Mouse (Mus musculus): ENCODE results near the gene Dpf2. TPM values are rescaled to one million over a fixed set of nuclear protein-coding genes. Genes with fewer than 3 reads are reported as not detected.
A peak's percentile ranks its signal among the peaks of the same experiment; 100 is the strongest.

Gene Dpf2
- total and polyA plus RNA-seq, 3 experiments: 68.8 to 196 (median 126) TPM

DNA sequence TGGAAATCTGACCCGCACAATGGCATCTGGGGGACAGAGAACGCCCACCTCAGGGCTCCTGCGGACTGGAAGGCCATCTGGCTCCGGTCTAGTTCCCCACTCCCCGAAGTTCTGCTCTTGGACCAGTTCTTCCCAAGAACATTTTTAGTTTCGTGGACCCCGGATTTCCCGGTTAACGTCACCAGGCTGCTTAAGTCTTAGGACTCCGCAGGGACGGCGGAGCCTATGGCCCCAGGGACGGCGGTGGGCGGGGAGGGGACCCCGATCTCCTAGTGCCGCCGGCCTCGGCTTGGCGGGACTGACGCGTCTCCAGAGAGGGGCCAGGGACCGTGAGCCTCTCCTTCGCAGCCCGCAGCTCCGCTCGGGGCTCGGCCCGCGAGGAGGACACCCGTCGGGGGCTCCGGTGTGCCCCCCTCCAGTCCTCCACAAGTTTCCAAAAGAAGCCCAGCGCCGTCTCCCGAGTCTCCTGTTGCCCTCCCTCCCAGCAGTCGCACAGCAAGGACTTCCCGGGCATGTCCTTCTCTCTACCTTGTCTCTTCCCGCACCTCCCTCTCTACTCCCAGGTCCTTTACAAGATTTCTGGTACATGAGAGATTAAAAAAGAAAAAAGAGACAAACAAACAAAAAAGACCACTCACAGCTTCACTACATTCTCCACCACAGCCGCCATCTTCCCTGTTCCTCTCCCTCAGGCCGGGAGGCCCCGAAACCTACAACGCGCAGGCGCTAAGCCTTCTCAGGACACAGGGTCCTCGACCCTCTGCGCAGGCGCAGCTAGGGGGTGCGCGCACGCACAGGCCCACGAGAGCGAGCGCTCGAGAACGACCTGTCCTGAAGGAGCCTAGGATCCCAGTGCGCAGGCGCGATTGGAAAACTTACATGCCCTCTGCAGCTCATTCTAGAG, 455 bp downstream of the Dpf2 start:
- H3K27me3 ChIP-seq (ENCODE audit: insufficient read depth, low read length): no peaks in the 10 kb centered on the region
- ATAC-seq (ENCODE audit: extremely low read depth, insufficient number of reproducible peaks, low FRiP score, poor library complexity, severe bottlenecking) (peak; percentile 76), DNase-seq (ENCODE audit: low spot score) (peak; percentile 98)
- no peaks in the 10 kb centered on the region for H3K9me3 ChIP-seq (replicated peaks)
- TF ChIP-seq GATA2 (IDR thresholded peaks at IDR 0.05; ENCODE audit: borderline replicate concordance, low read depth, low read length) (no peak), CTCF (IDR thresholded peaks at IDR 0.05; ENCODE audit: low read depth, low read length) (no peak), GATA1 (IDR thresholded peaks at IDR 0.05; ENCODE audit: borderline replicate concordance, low read length) (no peak), POLR2AphosphoS5 (IDR thresholded peaks at IDR 0.05; ENCODE audit: insufficient replicate concordance, low read depth, low read length) (no peak), TAL1 (conservative IDR thresholded peaks at IDR 0.05; ENCODE audit: low read depth, low read length) (no peak)
- peaks cover 70% of the 10 kb centered on the region for H3K4me1 ChIP-seq (ENCODE audit: insufficient read depth, low read depth, low read length)
- H3K36me3 ChIP-seq (replicated peaks): peaks cover 56% of the 10 kb centered on the region
- peak overlapping the region; percentile 94 for H3K4me3 ChIP-seq (ENCODE audit: low read depth, low read length)

DNA sequence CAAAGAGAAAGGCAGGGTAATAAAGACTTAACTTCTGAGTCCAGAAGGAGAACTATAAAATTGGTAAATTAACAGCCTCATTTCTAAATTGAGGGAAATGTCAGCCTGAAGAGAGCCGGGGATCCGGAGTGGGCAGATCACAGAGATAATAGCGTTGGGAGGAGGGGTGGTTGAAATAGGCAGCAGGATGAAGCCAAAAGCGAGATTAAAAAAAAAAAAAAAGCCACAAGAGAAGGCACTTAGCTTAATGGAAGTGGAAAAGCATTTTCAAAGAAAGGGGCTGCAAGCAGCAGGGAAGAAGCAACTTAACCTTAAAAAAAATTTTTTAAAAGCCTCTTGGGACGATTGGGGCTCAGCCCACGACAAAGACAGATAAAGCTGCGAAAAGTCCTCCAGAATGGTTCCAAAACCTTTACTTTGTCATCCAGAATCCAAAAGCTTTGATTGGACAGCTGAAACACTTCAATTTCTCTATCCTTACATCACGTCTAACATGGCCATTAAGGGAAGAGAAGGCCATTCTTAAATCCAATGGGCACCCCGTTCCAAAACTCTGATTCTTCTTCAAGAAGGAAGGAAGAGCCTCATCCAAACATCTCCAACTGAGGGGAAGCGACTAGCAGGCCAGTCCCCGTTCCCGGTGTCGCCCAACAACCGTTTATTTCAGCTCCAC, 1.2 kb downstream of the Dpf2 start:
- H3K4me3 ChIP-seq (ENCODE audit: low read depth, low read length): peak overlapping the region; percentile 94
- no peak for TF ChIP-seq TAL1 (conservative IDR thresholded peaks at IDR 0.05; ENCODE audit: low read depth, low read length)
- no peak for TF ChIP-seq POLR2AphosphoS5 (IDR thresholded peaks at IDR 0.05; ENCODE audit: insufficient replicate concordance, low read depth, low read length)
- TF ChIP-seq GATA2 (IDR thresholded peaks at IDR 0.05; ENCODE audit: borderline replicate concordance, low read depth, low read length): no peak
- no peak for TF ChIP-seq CTCF (IDR thresholded peaks at IDR 0.05; ENCODE audit: low read depth, low read length)
- no peak for TF ChIP-seq GATA1 (IDR thresholded peaks at IDR 0.05; ENCODE audit: borderline replicate concordance, low read length)
- H3K36me3 ChIP-seq (replicated peaks): peaks cover 57% of the 10 kb centered on the region
- peaks cover 67% of the 10 kb centered on the region for H3K4me1 ChIP-seq (ENCODE audit: insufficient read depth, low read depth, low read length)
- ATAC-seq (ENCODE audit: extremely low read depth, insufficient number of reproducible peaks, low FRiP score, poor library complexity, severe bottlenecking) (no peak), DNase-seq (ENCODE audit: low spot score) (no peak)
- no peaks in the 10 kb centered on the region for H3K9me3 ChIP-seq (replicated peaks)
- H3K27me3 ChIP-seq (ENCODE audit: insufficient read depth, low read length): no peaks in the 10 kb centered on the region

DNA sequence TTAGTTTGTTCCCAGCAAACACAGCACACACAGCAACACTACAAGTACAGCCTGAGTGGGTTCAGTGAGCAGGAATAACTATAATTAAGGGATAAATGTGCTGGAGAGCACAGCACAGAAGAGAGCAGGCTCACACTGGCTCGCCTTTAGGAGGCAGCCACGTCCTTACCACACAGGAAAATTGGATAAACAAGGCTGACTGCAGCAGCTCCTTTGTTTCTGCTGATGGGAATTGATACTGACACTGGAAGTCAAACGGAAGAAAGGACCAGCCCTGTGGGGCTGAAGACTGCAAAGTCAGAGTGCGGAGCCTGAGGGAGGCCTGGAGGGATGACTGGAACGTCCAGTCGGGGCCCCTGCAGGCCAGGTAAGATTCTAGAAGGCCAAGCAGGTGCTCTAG, 2.6 kb downstream of the Dpf2 start:
- H3K4me3 ChIP-seq (ENCODE audit: low read depth, low read length): peak overlapping the region; percentile 52; the same call in 1 of the 2 replicates
- ATAC-seq (ENCODE audit: extremely low read depth, insufficient number of reproducible peaks, low FRiP score, poor library complexity, severe bottlenecking) (no peak), DNase-seq (ENCODE audit: low spot score) (no peak)
- no peaks in the 10 kb centered on the region for H3K27me3 ChIP-seq (ENCODE audit: insufficient read depth, low read length)
- no peak for TF ChIP-seq CTCF (IDR thresholded peaks at IDR 0.05; ENCODE audit: low read depth, low read length)
- no peak for TF ChIP-seq TAL1 (conservative IDR thresholded peaks at IDR 0.05; ENCODE audit: low read depth, low read length)
- no peak for TF ChIP-seq POLR2AphosphoS5 (IDR thresholded peaks at IDR 0.05; ENCODE audit: insufficient replicate concordance, low read depth, low read length)
- TF ChIP-seq GATA2 (IDR thresholded peaks at IDR 0.05; ENCODE audit: borderline replicate concordance, low read depth, low read length): no peak
- no peak for TF ChIP-seq GATA1 (IDR thresholded peaks at IDR 0.05; ENCODE audit: borderline replicate concordance, low read length)
- H3K4me1 ChIP-seq (ENCODE audit: insufficient read depth, low read depth, low read length): peaks cover 54% of the 10 kb centered on the region
- no peaks in the 10 kb centered on the region for H3K9me3 ChIP-seq (replicated peaks)
- H3K36me3 ChIP-seq (replicated peaks): peaks cover 57% of the 10 kb centered on the region

DNA sequence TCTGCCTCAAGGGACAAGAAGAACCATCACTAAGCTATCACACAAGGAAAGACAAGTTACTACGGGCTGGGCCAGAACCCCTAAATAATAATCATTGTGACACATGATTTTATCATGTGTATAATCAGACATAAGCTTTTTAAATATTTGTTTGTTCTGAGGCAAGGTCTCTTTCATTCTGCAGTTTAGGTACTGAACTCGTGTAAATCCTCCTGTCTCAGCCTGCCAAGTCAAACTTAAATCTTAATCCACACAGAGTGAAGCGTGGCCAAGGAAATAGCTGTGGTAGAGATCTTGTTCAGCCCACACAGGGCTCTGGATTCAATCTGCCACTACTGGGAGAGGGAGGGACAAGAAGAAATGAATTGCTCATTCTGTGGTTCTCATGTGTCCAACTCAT, 5.5 kb downstream of the Dpf2 start:
- ATAC-seq (ENCODE audit: extremely low read depth, insufficient number of reproducible peaks, low FRiP score, poor library complexity, severe bottlenecking): no peak
- Histone ChIP-seq H3K4me3 (ENCODE audit: low read depth, low read length) (no peak overlapping the region), H3K27me3 (ENCODE audit: insufficient read depth, low read length) (no peaks in the 10 kb centered on the region), H3K9me3 (replicated peaks) (no peaks in the 10 kb centered on the region), H3K36me3 (replicated peaks) (peaks cover 75% of the 10 kb centered on the region), H3K4me1 (ENCODE audit: insufficient read depth, low read depth, low read length) (peaks cover 36% of the 10 kb centered on the region)
- no peak for TF ChIP-seq POLR2AphosphoS5 (IDR thresholded peaks at IDR 0.05; ENCODE audit: insufficient replicate concordance, low read depth, low read length)
- no peak for TF ChIP-seq GATA1 (IDR thresholded peaks at IDR 0.05; ENCODE audit: borderline replicate concordance, low read length)
- no peak for TF ChIP-seq CTCF (IDR thresholded peaks at IDR 0.05; ENCODE audit: low read depth, low read length)
- no peak for TF ChIP-seq TAL1 (conservative IDR thresholded peaks at IDR 0.05; ENCODE audit: low read depth, low read length)
- TF ChIP-seq GATA2 (IDR thresholded peaks at IDR 0.05; ENCODE audit: borderline replicate concordance, low read depth, low read length): no peak
- no peak for DNase-seq (ENCODE audit: low spot score)

- peak; percentile 94 for ATAC-seq (ENCODE audit: extremely low read depth, insufficient number of reproducible peaks, low FRiP score, poor library complexity, severe bottlenecking)
- H3K36me3 ChIP-seq (replicated peaks): peaks cover 63% of the 10 kb centered on the region
- no peak for TF ChIP-seq CTCF (IDR thresholded peaks at IDR 0.05; ENCODE audit: low read depth, low read length)
Observed at GRCm38 (mm10) chr19:5894002-5894678, 18.7 kb downstream of the Dpf2 start, which contains the start of gene Tigd3. Tigd3 (minus strand) TSS chr19:5894149.

More at GRCm38 (mm10) chr19:5894002-5894678, 18.7 kb downstream of the Dpf2 start, which contains the start of gene Tigd3:
- peak; percentile 93 for DNase-seq (ENCODE audit: low spot score)
- Histone ChIP-seq H3K27me3 (ENCODE audit: insufficient read depth, low read length) (peaks cover 3% of the 10 kb centered on the region; the same call in 1 of the 2 replicates), H3K4me1 (ENCODE audit: insufficient read depth, low read depth, low read length) (peaks cover 32% of the 10 kb centered on the region), H3K4me3 (ENCODE audit: low read depth, low read length) (peak within 1 kb of the TSS; percentile 71), H3K9me3 (replicated peaks) (no peaks in the 10 kb centered on the region)

Data from G1E (cell line).